Mouse (Mus musculus) MEL (cell line): ENCODE data around the gene Dyrk1a. TPM values are rescaled to one million over a fixed set of nuclear protein-coding genes. Genes with fewer than 3 reads are reported as not detected.

Source experiments
- DNase-seq: peaks from one replicate; pipeline ENCODE4 v3.0.0; 2011; ENCODE audit warnings: low read depth, low spot score
- H3K27ac ChIP-seq: 2 replicates; pipeline ENCODE4 v1.5.1; 2012; ENCODE audit warnings: low read depth, mild to moderate bottlenecking, control low read depth, low read length, moderate library complexity; ENCODE audit not compliant: control insufficient read depth
- H3K27me3 ChIP-seq, 2 experiments: fragments of 150-350 bp in 1 of 2; sonication (generic) in 1 of 2; 2 replicates each; pipeline ENCODE4 v1.6.1; 2012; ENCODE audit warnings: low read length in 2 of 2, mild to moderate bottlenecking in 2 of 2, improper control_type of control experiment in 1 of 2, moderate library complexity in 1 of 2; ENCODE audit not compliant: insufficient read depth in 2 of 2, control insufficient read depth in 1 of 2
- H3K36me3 ChIP-seq, 2 experiments: 2 replicates each; pipeline ENCODE4 v1.6.1; 2012 to 2014; ENCODE audit warnings: low read length in 2 of 2, improper control_type of control experiment in 1 of 2, inconsistent platforms in 1 of 2, mild to moderate bottlenecking in 1 of 2; ENCODE audit not compliant: insufficient read depth in 2 of 2, control insufficient read depth in 1 of 2
- H3K4me1 ChIP-seq, 2 experiments: fragments of 150-350 bp in 1 of 2; sonication (generic) in 1 of 2; 2 replicates each; pipeline ENCODE4 v1.6.1; 2012; ENCODE audit warnings: low read length in 2 of 2, improper control_type of control experiment in 1 of 2, mild to moderate bottlenecking in 1 of 2; ENCODE audit not compliant: insufficient read depth in 2 of 2, control insufficient read depth in 1 of 2
- H3K4me3 ChIP-seq, 2 experiments: fragments of 150-350 bp in 1 of 2; sonication (generic) in 1 of 2; 2 replicates each; pipeline ENCODE4 v1.5.1; 2012; ENCODE audit warnings: low read depth in 2 of 2, low read length in 2 of 2, mild to moderate bottlenecking in 2 of 2, moderate library complexity in 2 of 2, control low read depth in 1 of 2, improper control_type of control experiment in 1 of 2; ENCODE audit not compliant: control insufficient read depth in 1 of 2, insufficient read depth in 1 of 2
- H3K79me2 ChIP-seq: 2 replicates; pipeline ENCODE4 v1.6.1; 2012; ENCODE audit warnings: mild to moderate bottlenecking, low read length, moderate library complexity; ENCODE audit not compliant: control insufficient read depth, poor library complexity, insufficient read depth
- H3K9ac ChIP-seq: 2 replicates; pipeline ENCODE4 v1.6.1; 2012; ENCODE audit warnings: low read depth, mild to moderate bottlenecking, control low read depth, low read length, moderate library complexity; ENCODE audit not compliant: control insufficient read depth, poor library complexity, severe bottlenecking
- H3K9me3 ChIP-seq: fragments of 150-350 bp; sonication (generic); replicated peaks from 2 replicates; pipeline ENCODE4 v1.6.1; 2012; ENCODE audit warnings: mild to moderate bottlenecking, low read length, improper control_type of control experiment, moderate library complexity; ENCODE audit not compliant: insufficient read depth
- BHLHE40 ChIP-seq: IDR thresholded peaks from 2 replicates; pipeline ENCODE4 v1.6.1; 2012; ENCODE audit warnings: low read depth, mild to moderate bottlenecking, inconsistent platforms, low read length, improper control_type of control experiment, borderline replicate concordance
- CTCF ChIP-seq, 3 experiments: IDR thresholded peaks in 2 of 3; conservative IDR thresholded peaks in 1 of 3; 2 replicates each; pipeline ENCODE4 v1.5.1; 2011 to 2012; ENCODE audit warnings: low read length in 3 of 3, low read depth in 2 of 3, mild to moderate bottlenecking in 2 of 3, improper control_type of control experiment in 1 of 3, inconsistent platforms in 1 of 3, mixed read lengths in 1 of 3, moderate library complexity in 1 of 3; ENCODE audit not compliant: control insufficient read depth in 1 of 3, insufficient read depth in 1 of 3, poor library complexity in 1 of 3, severe bottlenecking in 1 of 3
- ELF1 ChIP-seq: IDR thresholded peaks from 2 replicates; pipeline ENCODE4 v1.6.1; 2014; ENCODE audit warnings: low read depth, mild to moderate bottlenecking, inconsistent platforms, low read length, improper control_type of control experiment, moderate library complexity
- EP300 ChIP-seq, 2 experiments: IDR thresholded peaks; 2 replicates each; pipeline ENCODE4 v1.6.1; 2011; ENCODE audit warnings: improper control_type of control experiment in 2 of 2, low read length in 2 of 2, low read depth in 1 of 2, mild to moderate bottlenecking in 1 of 2
- GATA1 ChIP-seq: IDR thresholded peaks from 2 replicates; pipeline ENCODE4 v1.6.1; 2011; ENCODE audit warnings: low read depth, low read length, improper control_type of control experiment
- HCFC1 ChIP-seq: IDR thresholded peaks from 2 replicates; pipeline ENCODE4 v1.6.1; 2012; ENCODE audit warnings: low read depth, mild to moderate bottlenecking, inconsistent platforms, low read length, improper control_type of control experiment, moderate library complexity
- MAX ChIP-seq: IDR thresholded peaks from 2 replicates; pipeline ENCODE4 v1.6.1; 2011; ENCODE audit warnings: low read length, improper control_type of control experiment
- MAZ ChIP-seq: IDR thresholded peaks from 2 replicates; pipeline ENCODE4 v1.6.1; 2012; ENCODE audit warnings: low read depth, mild to moderate bottlenecking, inconsistent platforms, low read length, improper control_type of control experiment
- MEF2A ChIP-seq: IDR thresholded peaks from 2 replicates; pipeline ENCODE4 v1.6.1; 2014; ENCODE audit warnings: low read depth, mild to moderate bottlenecking, inconsistent platforms, low read length, improper control_type of control experiment; ENCODE audit not compliant: poor library complexity, insufficient replicate concordance, severe bottlenecking; ENCODE audit errors: extremely low read depth
- MXI1 ChIP-seq: IDR thresholded peaks from 2 replicates; pipeline ENCODE4 v1.6.1; 2011; ENCODE audit warnings: mild to moderate bottlenecking, low read depth, low read length, improper control_type of control experiment
- MYB ChIP-seq: IDR thresholded peaks from 2 replicates; pipeline ENCODE4 v1.6.1; 2011; ENCODE audit warnings: mild to moderate bottlenecking, low read depth, low read length, improper control_type of control experiment
- MYC ChIP-seq: IDR thresholded peaks from 2 replicates; pipeline ENCODE4 v1.6.1; 2011; ENCODE audit warnings: low read depth, mild to moderate bottlenecking, low read length, improper control_type of control experiment, moderate library complexity
- NELFE ChIP-seq: IDR thresholded peaks from 2 replicates; pipeline ENCODE4 v1.6.1; 2011; ENCODE audit warnings: low read depth, low read length, improper control_type of control experiment
- POLR2AphosphoS2 ChIP-seq: IDR thresholded peaks from 2 replicates; pipeline ENCODE4 v1.6.1; 2011; ENCODE audit warnings: low read length, improper control_type of control experiment
- POLR2AphosphoS5 ChIP-seq: IDR thresholded peaks from 2 replicates; pipeline ENCODE4 v1.6.1; 2012; ENCODE audit warnings: low read depth, borderline replicate concordance, mild to moderate bottlenecking, inconsistent platforms, low read length, moderate library complexity, mixed read lengths
- RCOR1 ChIP-seq: IDR thresholded peaks from 2 replicates; pipeline ENCODE4 v1.6.1; 2012; ENCODE audit warnings: low read depth, mild to moderate bottlenecking, inconsistent platforms, low read length, improper control_type of control experiment
- SIN3A ChIP-seq: IDR thresholded peaks from 2 replicates; pipeline ENCODE4 v1.6.1; 2012; ENCODE audit warnings: low read length, improper control_type of control experiment, inconsistent platforms
- UBTF ChIP-seq: IDR thresholded peaks from 2 replicates; pipeline ENCODE4 v1.6.1; 2012; ENCODE audit warnings: low read depth, mild to moderate bottlenecking, inconsistent platforms, low read length, improper control_type of control experiment, moderate library complexity, borderline replicate concordance; ENCODE audit not compliant: insufficient read depth
- USF2 ChIP-seq, 2 experiments: IDR thresholded peaks; 2 replicates each; pipeline ENCODE4 v1.6.1; 2011 to 2012; ENCODE audit warnings: improper control_type of control experiment in 2 of 2, low read length in 2 of 2, borderline replicate concordance in 1 of 2, inconsistent platforms in 1 of 2, low read depth in 1 of 2, mild to moderate bottlenecking in 1 of 2; ENCODE audit not compliant: insufficient read depth in 1 of 2
- ZC3H11A ChIP-seq: IDR thresholded peaks from 2 replicates; pipeline ENCODE4 v1.6.1; 2012; ENCODE audit warnings: low read depth, mild to moderate bottlenecking, inconsistent platforms, low read length, improper control_type of control experiment
- ZKSCAN1 ChIP-seq: IDR thresholded peaks from 2 replicates; pipeline ENCODE4 v1.6.1; 2012; ENCODE audit warnings: low read depth, mild to moderate bottlenecking, inconsistent platforms, low read length, improper control_type of control experiment, moderate library complexity
- polyA plus RNA-seq, 2 experiments: library from polyadenylated mRNA; stranded (reverse) in 1 of 2; unstranded in 1 of 2; fragments of >175 nt in 1 of 2; fragments of >200 nt in 1 of 2; gene quantifications; 2 replicates each; pipeline versions ENCODE4 v1.2.1 to v1.2.4; 2012; ENCODE audit warnings: low replicate concordance in 2 of 2, low read depth in 1 of 2; ENCODE audit not compliant: insufficient read length in 2 of 2, insufficient read depth in 1 of 2, missing spikeins in 1 of 2
- total RNA-seq: library from RNA; depleted of rRNA; stranded (reverse); fragments of 300-350 nt; gene quantifications from 2 replicates; pipeline ENCODE4 v1.2.3, GENCODE M21; 2012

Gene Dyrk1a
- total and polyA plus RNA-seq, 3 experiments = 22.6 to 126 (median 34.7) TPM

- no peak overlapping the region for H3K4me3 ChIP-seq
- no peaks in the 10 kb centered on the region for H3K4me1 ChIP-seq
- TF ChIP-seq RCOR1 (no peak), MAX (no peak), ELF1 (no peak), GATA1 (no peak), SIN3A (no peak), MYB (no peak), EP300 (IDR thresholded peaks at IDR 0.05; ENCODE audit: low read depth in 1 of 2, low read length in 2 of 2) (no peak), POLR2AphosphoS5 (no peak), NELFE (no peak), UBTF (no peak), MAZ (no peak), HCFC1 (no peak), MXI1 (no peak), POLR2AphosphoS2 (no peak), ZC3H11A (no peak)
Measured at GRCm38 (mm10) chr16:94535716-94536115, 34.1 kb upstream of the Dyrk1a start.

GRCm38 (mm10) chr16:94536417-94537158, 33.2 kb upstream of the Dyrk1a start:
- Histone ChIP-seq H3K9me3 (no peaks in the 10 kb centered on the region), H3K27ac (no peak overlapping the region), H3K27me3 (peaks cover 2 to 9% of the 10 kb centered on the region in 2 experiments), H3K79me2 (no peaks in the 10 kb centered on the region), H3K9ac (no peak overlapping the region), H3K4me3 (no peak overlapping the region), H3K36me3 (no peaks in the 10 kb centered on the region), H3K4me1 (no peaks in the 10 kb centered on the region)
- TF ChIP-seq ZKSCAN1 = no peak
- no peak for DNase-seq

More at GRCm38 (mm10) chr16:94535716-94536115, 34.1 kb upstream of the Dyrk1a start:
- Histone ChIP-seq H3K79me2 (no peaks in the 10 kb centered on the region), H3K27me3 (peaks cover 2 to 9% of the 10 kb centered on the region in 2 experiments), H3K9ac (no peak overlapping the region), H3K36me3 (no peaks in the 10 kb centered on the region), H3K27ac (no peak overlapping the region), H3K9me3 (no peaks in the 10 kb centered on the region)
- DNase-seq = no peak

GRCm38 (mm10) chr16:94537159-94537527, 32.7 kb upstream of the Dyrk1a start:
- Histone ChIP-seq H3K79me2 (no peaks in the 10 kb centered on the region), H3K9ac (no peak overlapping the region), H3K4me3 (no peak overlapping the region), H3K4me1 (no peaks in the 10 kb centered on the region)
- TF ChIP-seq BHLHE40 (no peak), ZKSCAN1 (no peak), USF2 (IDR thresholded peaks at IDR 0.05; ENCODE audit: borderline replicate concordance in 1 of 2, insufficient read depth in 1 of 2, low read depth in 1 of 2, low read length in 2 of 2) (no peak), MEF2A (no peak), MYC (no peak), CTCF (IDR thresholded peaks at IDR 0.05 in 2 of 3, conservative IDR thresholded peaks at IDR 0.05 in 1 of 3; ENCODE audit: control insufficient read depth in 1 of 3, insufficient read depth in 1 of 3, low read depth in 2 of 3, low read length in 3 of 3, poor library complexity in 1 of 3, severe bottlenecking in 1 of 3) (no peak)
- TF ChIP-seq, all 39 proteins: peak for 0
- H3K36me3 ChIP-seq = no peaks in the 10 kb centered on the region
- no peak for DNase-seq
- H3K27me3 ChIP-seq = peaks cover 4 to 9% of the 10 kb centered on the region in 2 experiments
- H3K9me3 ChIP-seq = no peaks in the 10 kb centered on the region
- no peak overlapping the region for H3K27ac ChIP-seq
